Mouse (Mus musculus): ENCODE results near the gene Arhgef1. TPM values are rescaled to one million over a fixed set of nuclear protein-coding genes. Genes with fewer than 3 reads are reported as not detected.
A peak's percentile ranks its signal among the peaks of the same experiment; 100 is the strongest.

Arhgef1 gene
- 80.6 and 85.3 TPM in 2 replicates for polyA plus RNA-seq (2014; fragmentation: Nextera tagmentation; extraction: Ambion mirVana)

- no peaks in the 10 kb centered on the region for H3K36me3 ChIP-seq (ENCODE audit: control insufficient read depth, insufficient read depth, low read length)
- H3K4me3 ChIP-seq (ENCODE audit: low read depth, low read length), result peak within 1 kb of the TSS; percentile 70
- peak within 1 kb of the TSS; percentile 88 for H3K27ac ChIP-seq (ENCODE audit: low read depth)
- 6% methylated on average over 39 of the region's 68 CpGs for WGBS
- peak; percentile 25; the same call in 1 of the 2 replicates for ATAC-seq (replicated peaks; ENCODE audit: low FRiP score, low TSS enrichment, low read depth)
- peak within 1 kb of the TSS; percentile 80 for H3K9ac ChIP-seq (ENCODE audit: low read length)
- peaks cover 30% of the 10 kb centered on the region for H3K4me1 ChIP-seq (replicated peaks; ENCODE audit: control insufficient read depth, insufficient read depth, low read length)
- no peaks in the 10 kb centered on the region for H3K27me3 ChIP-seq (replicated peaks; ENCODE audit: control insufficient read depth, insufficient read depth, low read length)
- H3K4me2 ChIP-seq (ENCODE audit: low read length), result peak within 1 kb of the TSS; percentile 83
- DNase-seq (ENCODE audit: low spot score), result peak; percentile 81
- no peaks in the 10 kb centered on the region for H3K9me3 ChIP-seq (ENCODE audit: control insufficient read depth, low read length)
Measured at GRCm38 (mm10) chr7:24902630-24903443, at the start of gene Arhgef1. TSS of gene Arhgef1 (plus strand) at chr7:24902912.

- H3K4me3 ChIP-seq (ENCODE audit: low read depth, low read length), result no peak overlapping the region
- no peaks in the 10 kb centered on the region for H3K4me1 ChIP-seq (replicated peaks; ENCODE audit: control insufficient read depth, insufficient read depth, low read length)
- H3K36me3 ChIP-seq (ENCODE audit: control insufficient read depth, insufficient read depth, low read length), result no peaks in the 10 kb centered on the region
- H3K9ac ChIP-seq (ENCODE audit: low read length), result no peak overlapping the region
- ATAC-seq (replicated peaks; ENCODE audit: low FRiP score, low TSS enrichment, low read depth) (no peak), DNase-seq (ENCODE audit: low spot score) (no peak)
- no peaks in the 10 kb centered on the region for H3K9me3 ChIP-seq (ENCODE audit: control insufficient read depth, low read length)
- H3K27me3 ChIP-seq (replicated peaks; ENCODE audit: control insufficient read depth, insufficient read depth, low read length), result no peaks in the 10 kb centered on the region
- no peak overlapping the region for H3K27ac ChIP-seq (ENCODE audit: low read depth)
- H3K4me2 ChIP-seq (ENCODE audit: low read length), result no peak overlapping the region
Measured at GRCm38 (mm10) chr7:24853233-24853563, 49.5 kb upstream of the Arhgef1 start.

GRCm38 (mm10) chr7:24853695-24854094, 49.0 kb upstream of the Arhgef1 start:
- H3K4me2 ChIP-seq (ENCODE audit: low read length), result no peak overlapping the region
- ATAC-seq (replicated peaks; ENCODE audit: low FRiP score, low TSS enrichment, low read depth) (no peak), DNase-seq (ENCODE audit: low spot score) (no peak)
- H3K4me1 ChIP-seq (replicated peaks; ENCODE audit: control insufficient read depth, insufficient read depth, low read length), result no peaks in the 10 kb centered on the region
- H3K27me3 ChIP-seq (replicated peaks; ENCODE audit: control insufficient read depth, insufficient read depth, low read length), result no peaks in the 10 kb centered on the region
- H3K9ac ChIP-seq (ENCODE audit: low read length), result no peak overlapping the region
- no peak overlapping the region for H3K4me3 ChIP-seq (ENCODE audit: low read depth, low read length)
- H3K9me3 ChIP-seq (ENCODE audit: control insufficient read depth, low read length), result no peaks in the 10 kb centered on the region
- H3K36me3 ChIP-seq (ENCODE audit: control insufficient read depth, insufficient read depth, low read length), result no peaks in the 10 kb centered on the region
- 35% methylated on average over 7 of the region's 7 CpGs for WGBS
- H3K27ac ChIP-seq (ENCODE audit: low read depth), result no peak overlapping the region

DNA sequence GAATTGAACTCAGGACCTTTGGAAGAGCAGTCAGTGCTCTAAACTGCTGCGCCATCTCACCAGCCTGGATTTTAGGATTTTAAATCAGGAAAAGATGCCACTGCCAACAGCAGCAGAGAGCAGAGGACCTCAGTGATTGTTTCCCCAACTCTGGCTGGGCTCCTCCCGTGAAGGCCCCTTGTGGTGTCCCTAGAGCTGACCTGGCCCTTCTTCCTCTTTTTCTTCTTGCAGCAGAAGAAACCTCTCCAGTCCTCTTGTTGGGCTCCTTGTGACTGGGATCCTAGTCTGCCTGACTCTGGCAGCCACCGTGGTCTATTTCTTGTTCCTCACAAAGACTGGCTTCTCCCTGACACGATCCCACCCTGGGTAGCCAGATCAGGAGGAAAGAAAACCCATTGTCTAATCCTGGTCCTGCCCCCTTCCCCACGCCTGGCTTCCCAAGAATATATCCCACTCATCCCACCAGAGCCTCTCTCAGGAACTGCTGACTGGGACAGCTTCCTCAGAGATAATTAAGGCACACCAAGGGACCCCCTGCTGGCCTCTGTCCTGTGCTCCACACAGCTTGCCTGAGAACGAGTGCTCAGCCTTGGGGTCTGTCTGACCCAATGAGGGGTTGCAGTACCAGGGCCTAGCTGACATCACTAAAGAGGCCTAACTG, 46.1 kb upstream of the Arhgef1 start:
- no peak for ATAC-seq (replicated peaks; ENCODE audit: low FRiP score, low TSS enrichment, low read depth)
- WGBS, result 54% methylated on average over 6 of the region's 6 CpGs
- Histone ChIP-seq H3K27ac (ENCODE audit: low read depth) (no peak overlapping the region), H3K4me3 (ENCODE audit: low read depth, low read length) (no peak overlapping the region), H3K36me3 (ENCODE audit: control insufficient read depth, insufficient read depth, low read length) (no peaks in the 10 kb centered on the region), H3K4me1 (replicated peaks; ENCODE audit: control insufficient read depth, insufficient read depth, low read length) (no peaks in the 10 kb centered on the region), H3K27me3 (replicated peaks; ENCODE audit: control insufficient read depth, insufficient read depth, low read length) (no peaks in the 10 kb centered on the region), H3K4me2 (ENCODE audit: low read length) (no peak overlapping the region), H3K9me3 (ENCODE audit: control insufficient read depth, low read length) (no peaks in the 10 kb centered on the region), H3K9ac (ENCODE audit: low read length) (no peak overlapping the region)
- no peak for DNase-seq (ENCODE audit: low spot score)

DNA sequence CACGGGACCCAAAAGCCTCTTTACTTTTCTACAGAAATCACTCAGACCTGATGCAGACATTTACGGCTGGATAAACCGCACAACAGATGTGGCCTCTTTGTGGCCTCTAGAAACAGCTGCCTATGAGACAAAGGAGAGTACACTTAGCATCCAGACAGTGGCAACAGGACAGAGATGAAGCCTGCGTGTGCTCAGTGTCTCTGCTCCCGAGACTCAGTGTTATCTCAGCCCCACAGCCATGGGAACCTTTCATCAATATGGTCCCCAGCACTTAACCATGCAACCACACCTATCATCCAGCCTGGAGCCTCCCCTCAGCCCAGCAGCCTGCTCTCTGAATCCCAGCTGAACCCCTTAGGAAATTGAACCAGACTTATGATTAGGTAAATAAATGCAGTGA, 43.5 kb upstream of the Arhgef1 start:
- no peaks in the 10 kb centered on the region for H3K4me1 ChIP-seq (replicated peaks; ENCODE audit: control insufficient read depth, insufficient read depth, low read length)
- WGBS, result 76% methylated on average over 5 of the region's 5 CpGs
- no peak overlapping the region for H3K9ac ChIP-seq (ENCODE audit: low read length)
- ATAC-seq (replicated peaks; ENCODE audit: low FRiP score, low TSS enrichment, low read depth) (no peak), DNase-seq (ENCODE audit: low spot score) (no peak)
- H3K27ac ChIP-seq (ENCODE audit: low read depth), result no peak overlapping the region
- H3K4me3 ChIP-seq (ENCODE audit: low read depth, low read length), result no peak overlapping the region
- no peaks in the 10 kb centered on the region for H3K36me3 ChIP-seq (ENCODE audit: control insufficient read depth, insufficient read depth, low read length)
- H3K9me3 ChIP-seq (ENCODE audit: control insufficient read depth, low read length), result no peaks in the 10 kb centered on the region
- H3K27me3 ChIP-seq (replicated peaks; ENCODE audit: control insufficient read depth, insufficient read depth, low read length), result no peaks in the 10 kb centered on the region
- no peak overlapping the region for H3K4me2 ChIP-seq (ENCODE audit: low read length)

- DNase-seq (ENCODE audit: low spot score) (no peak), ATAC-seq (replicated peaks; ENCODE audit: low FRiP score, low TSS enrichment, low read depth) (no peak)
- H3K4me1 ChIP-seq (replicated peaks; ENCODE audit: control insufficient read depth, insufficient read depth, low read length), result no peaks in the 10 kb centered on the region
- H3K27me3 ChIP-seq (replicated peaks; ENCODE audit: control insufficient read depth, insufficient read depth, low read length), result no peaks in the 10 kb centered on the region
- H3K27ac ChIP-seq (ENCODE audit: low read depth), result no peak within 1 kb of the TSS
- no peaks in the 10 kb centered on the region for H3K36me3 ChIP-seq (ENCODE audit: control insufficient read depth, insufficient read depth, low read length)
- H3K4me3 ChIP-seq (ENCODE audit: low read depth, low read length), result no peak within 1 kb of the TSS
- H3K9ac ChIP-seq (ENCODE audit: low read length), result no peak within 1 kb of the TSS
- no peaks in the 10 kb centered on the region for H3K9me3 ChIP-seq (ENCODE audit: control insufficient read depth, low read length)
- no peak within 1 kb of the TSS for H3K4me2 ChIP-seq (ENCODE audit: low read length)
- WGBS, result 89% methylated on average over 7 of the region's 7 CpGs
Measured at GRCm38 (mm10) chr7:24861913-24862312, 40.8 kb upstream of the Arhgef1 start, which contains the start of gene Gm9844. TSS of gene Gm9844 (plus strand) at chr7:24862213.

DNA sequence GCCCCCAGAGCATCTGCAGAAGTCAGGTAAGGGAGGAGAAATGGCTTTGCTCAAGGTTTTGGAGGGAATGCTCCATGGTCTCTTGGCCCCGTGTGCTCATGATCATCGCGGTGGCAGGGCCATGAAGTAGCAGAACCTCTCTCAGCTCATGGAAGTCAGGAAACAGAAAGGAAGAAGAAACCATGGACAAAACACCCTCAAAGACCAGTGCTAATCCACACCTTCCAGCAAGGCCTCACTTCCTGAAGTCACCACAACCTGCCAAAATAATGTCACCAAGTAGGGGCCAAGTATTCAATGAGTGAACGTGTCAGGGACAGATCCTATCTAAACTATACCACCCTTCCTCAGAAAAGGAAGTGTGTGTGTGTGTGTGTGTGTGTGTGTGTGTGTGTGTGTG, 39.9 kb upstream of the Arhgef1 start:
- WGBS, result 81% methylated on average over 4 of the region's 4 CpGs
- H3K27me3 ChIP-seq (replicated peaks; ENCODE audit: control insufficient read depth, insufficient read depth, low read length), result no peaks in the 10 kb centered on the region
- no peak overlapping the region for H3K27ac ChIP-seq (ENCODE audit: low read depth)
- ATAC-seq (replicated peaks; ENCODE audit: low FRiP score, low TSS enrichment, low read depth) (no peak), DNase-seq (ENCODE audit: low spot score) (no peak)
- H3K4me2 ChIP-seq (ENCODE audit: low read length), result no peak overlapping the region
- no peaks in the 10 kb centered on the region for H3K9me3 ChIP-seq (ENCODE audit: control insufficient read depth, low read length)
- H3K4me3 ChIP-seq (ENCODE audit: low read depth, low read length), result no peak overlapping the region
- H3K36me3 ChIP-seq (ENCODE audit: control insufficient read depth, insufficient read depth, low read length), result no peaks in the 10 kb centered on the region
- no peaks in the 10 kb centered on the region for H3K4me1 ChIP-seq (replicated peaks; ENCODE audit: control insufficient read depth, insufficient read depth, low read length)
- no peak overlapping the region for H3K9ac ChIP-seq (ENCODE audit: low read length)

GRCm38 (mm10) chr7:24864156-24864555, 38.6 kb upstream of the Arhgef1 start:
- ATAC-seq (replicated peaks; ENCODE audit: low FRiP score, low TSS enrichment, low read depth) (no peak), DNase-seq (ENCODE audit: low spot score) (no peak)
- no peaks in the 10 kb centered on the region for H3K4me1 ChIP-seq (replicated peaks; ENCODE audit: control insufficient read depth, insufficient read depth, low read length)
- H3K4me3 ChIP-seq (ENCODE audit: low read depth, low read length), result no peak overlapping the region
- H3K4me2 ChIP-seq (ENCODE audit: low read length), result no peak overlapping the region
- H3K36me3 ChIP-seq (ENCODE audit: control insufficient read depth, insufficient read depth, low read length), result no peaks in the 10 kb centered on the region
- H3K9ac ChIP-seq (ENCODE audit: low read length), result no peak overlapping the region
- 32% methylated on average over 6 of the region's 6 CpGs for WGBS
- no peak overlapping the region for H3K27ac ChIP-seq (ENCODE audit: low read depth)
- H3K27me3 ChIP-seq (replicated peaks; ENCODE audit: control insufficient read depth, insufficient read depth, low read length), result no peaks in the 10 kb centered on the region
- H3K9me3 ChIP-seq (ENCODE audit: control insufficient read depth, low read length), result no peaks in the 10 kb centered on the region

Measured in intestine, embryonic 14.5 days (tissue).